Mouse (Mus musculus) neural tube, embryonic 15.5 days (tissue): ENCODE results near the gene Hoxc11. TPM values are rescaled to one million over a fixed set of nuclear protein-coding genes. Genes with fewer than 3 reads are reported as not detected.

Source experiments
- ATAC-seq: fragments of 200-750 bp; cut with Nextera tagmentation; 2 replicates; pipeline ENCODE4 v1.8.0; 2017; ENCODE audit warnings: mild to moderate bottlenecking, moderate TSS enrichment, moderate library complexity; ENCODE audit not compliant: low FRiP score
- H3K27ac ChIP-seq: fragments of 300-500 bp; sonication (generic); replicated peaks from 2 replicates; pipeline ENCODE4 v1.5.1; 2015; ENCODE audit warnings: mild to moderate bottlenecking, inconsistent platforms
- H3K27me3 ChIP-seq: fragments of 300-500 bp; sonication (generic); replicated peaks from 2 replicates; pipeline ENCODE4 v1.6.1; 2015; ENCODE audit warnings: inconsistent platforms
- H3K36me3 ChIP-seq: fragments of 300-500 bp; sonication (generic); 2 replicates; pipeline ENCODE4 v1.6.1; 2015; ENCODE audit warnings: inconsistent platforms
- H3K4me1 ChIP-seq: fragments of 300-500 bp; sonication (generic); 2 replicates; pipeline ENCODE4 v1.6.1; 2015; ENCODE audit warnings: inconsistent platforms
- H3K4me2 ChIP-seq: fragments of 300-500 bp; sonication (generic); 2 replicates; pipeline ENCODE4 v1.6.1; 2015; ENCODE audit warnings: inconsistent platforms, mild to moderate bottlenecking, moderate library complexity
- H3K4me3 ChIP-seq: fragments of 300-500 bp; sonication (generic); replicated peaks from 2 replicates; pipeline ENCODE4 v1.5.1; 2015; ENCODE audit warnings: mild to moderate bottlenecking, inconsistent platforms
- H3K9ac ChIP-seq: fragments of 300-500 bp; sonication (generic); replicated peaks from 2 replicates; pipeline ENCODE4 v1.6.1; 2015; ENCODE audit warnings: mild to moderate bottlenecking, inconsistent platforms
- H3K9me3 ChIP-seq: fragments of 300-500 bp; sonication (generic); replicated peaks from 2 replicates; pipeline ENCODE4 v1.6.1; 2016; ENCODE audit warnings: inconsistent platforms
- WGBS: fragments of 180-500 bp; shearing (Covaris S2); methylation state at CpG from one replicate; pipeline ENCODE4 v1.1.7; 2015; ENCODE audit warnings: mixed read lengths; 5-methylcytosine and 5-hydroxymethylcytosine counted together
- polyA plus RNA-seq: library from polyadenylated mRNA; unstranded; fragments of >200 nt; fragmentation: Nextera tagmentation; extraction: Ambion mirVana; gene quantifications from 2 replicates; pipeline ENCODE4 v1.2.1, GENCODE M21; 2015

Hoxc11 gene
- polyA plus RNA-seq, 1 experiment from 2014 or later = 2.1 TPM

- ATAC-seq = peak; percentile 5; the same call in 1 of the 2 replicates
- H3K27me3 ChIP-seq = peaks cover 18% of the 10 kb centered on the region; the same call in 1 of the 2 replicates
- no peaks in the 10 kb centered on the region for H3K36me3 ChIP-seq
- H3K4me3 ChIP-seq = peak overlapping the region; percentile 64
- 2% methylated on average over 16 of the region's 16 CpGs for WGBS
- no peaks in the 10 kb centered on the region for H3K9me3 ChIP-seq
- H3K27ac ChIP-seq = peak overlapping the region; percentile 95
- H3K4me2 ChIP-seq = peak overlapping the region; percentile 70
- H3K4me1 ChIP-seq = peaks cover 27% of the 10 kb centered on the region
- H3K9ac ChIP-seq = peak overlapping the region; percentile 93
These were observed 23.3 kb downstream of the Hoxc11 start for GRCm38 (mm10) chr15:102977423-102977974.

GRCm38 (mm10) chr15:102978615-102979515 lies 24.6 kb downstream of the Hoxc11 start:
- H3K9ac ChIP-seq = peak overlapping the region; percentile 93

GRCm38 (mm10) chr15:102979936-102980335 lies 25.7 kb downstream of the Hoxc11 start:
- H3K4me1 ChIP-seq = peaks cover 44% of the 10 kb centered on the region
- H3K9ac ChIP-seq = peak overlapping the region; percentile 93
- no peaks in the 10 kb centered on the region for H3K36me3 ChIP-seq
- 12% methylated on average over 1 of the region's 1 CpGs for WGBS
- H3K27ac ChIP-seq = peak overlapping the region; percentile 95
- peak overlapping the region; percentile 70 for H3K4me2 ChIP-seq
- ATAC-seq = no peak
- no peaks in the 10 kb centered on the region for H3K9me3 ChIP-seq
- peak overlapping the region; percentile 64 for H3K4me3 ChIP-seq
- peaks cover 14% of the 10 kb centered on the region; the same call in 1 of the 2 replicates for H3K27me3 ChIP-seq

More at GRCm38 (mm10) chr15:102978615-102979515, 24.6 kb downstream of the Hoxc11 start:
- Histone ChIP-seq H3K27me3 (peaks cover 14% of the 10 kb centered on the region; the same call in 1 of the 2 replicates), H3K9me3 (no peaks in the 10 kb centered on the region), H3K4me3 (peak overlapping the region; percentile 64), H3K27ac (peak overlapping the region; percentile 95), H3K4me1 (peaks cover 37% of the 10 kb centered on the region), H3K4me2 (peak overlapping the region; percentile 70), H3K36me3 (no peaks in the 10 kb centered on the region)
- ATAC-seq = no peak
- 4% methylated on average over 13 of the region's 13 CpGs for WGBS

- Histone ChIP-seq H3K4me3 (peak overlapping the region; percentile 64), H3K4me2 (peak overlapping the region; percentile 70), H3K27me3 (peaks cover 14% of the 10 kb centered on the region; the same call in 1 of the 2 replicates), H3K4me1 (peaks cover 46% of the 10 kb centered on the region), H3K27ac (peak overlapping the region; percentile 95), H3K9me3 (no peaks in the 10 kb centered on the region), H3K9ac (peak overlapping the region; percentile 93), H3K36me3 (no peaks in the 10 kb centered on the region)
- WGBS = 3% methylated on average over 11 of the region's 11 CpGs
- ATAC-seq = no peak
These were observed 26.1 kb downstream of the Hoxc11 start for GRCm38 (mm10) chr15:102980352-102980751.

- under 1% methylated on average over 14 of the region's 14 CpGs for WGBS
- H3K4me1 ChIP-seq = peaks cover 52% of the 10 kb centered on the region
- H3K9ac ChIP-seq = peak overlapping the region; percentile 93
- ATAC-seq = no peak
- peaks cover 16% of the 10 kb centered on the region; the same call in 1 of the 2 replicates for H3K27me3 ChIP-seq
- peak overlapping the region; percentile 95 for H3K27ac ChIP-seq
- H3K36me3 ChIP-seq = no peaks in the 10 kb centered on the region
- peak overlapping the region; percentile 64 for H3K4me3 ChIP-seq
- peak overlapping the region; percentile 70 for H3K4me2 ChIP-seq
- no peaks in the 10 kb centered on the region for H3K9me3 ChIP-seq
These were observed 26.7 kb downstream of the Hoxc11 start for GRCm38 (mm10) chr15:102980912-102981311.

GRCm38 (mm10) chr15:102981379-102982288 lies 27.4 kb downstream of the Hoxc11 start:
- Histone ChIP-seq H3K27me3 (peaks cover 16% of the 10 kb centered on the region; the same call in 1 of the 2 replicates), H3K4me3 (peak overlapping the region; percentile 64), H3K27ac (peak overlapping the region; percentile 95), H3K36me3 (no peaks in the 10 kb centered on the region), H3K9me3 (no peaks in the 10 kb centered on the region), H3K4me1 (peaks cover 59% of the 10 kb centered on the region), H3K9ac (peak overlapping the region; percentile 93), H3K4me2 (peak overlapping the region; percentile 70)
- WGBS = under 1% methylated on average over 88 of the region's 88 CpGs
- 0 out of 2 replicates have a peak, but pooled peaks have one; percentile 10 for ATAC-seq

- H3K4me2 ChIP-seq = peak overlapping the region; percentile 70
- H3K4me3 ChIP-seq = peak overlapping the region; percentile 64
- WGBS = 3% methylated on average over 12 of the region's 12 CpGs
- no peaks in the 10 kb centered on the region for H3K9me3 ChIP-seq
- peak overlapping the region; percentile 58 for H3K9ac ChIP-seq
- peak overlapping the region; percentile 76 for H3K27ac ChIP-seq
- H3K27me3 ChIP-seq = peaks cover 8% of the 10 kb centered on the region; the same call in 1 of the 2 replicates
- no peak for ATAC-seq
- H3K4me1 ChIP-seq = peaks cover 72% of the 10 kb centered on the region
- no peaks in the 10 kb centered on the region for H3K36me3 ChIP-seq
These were observed 29.5 kb downstream of the Hoxc11 start for GRCm38 (mm10) chr15:102983716-102984115.

DNA sequence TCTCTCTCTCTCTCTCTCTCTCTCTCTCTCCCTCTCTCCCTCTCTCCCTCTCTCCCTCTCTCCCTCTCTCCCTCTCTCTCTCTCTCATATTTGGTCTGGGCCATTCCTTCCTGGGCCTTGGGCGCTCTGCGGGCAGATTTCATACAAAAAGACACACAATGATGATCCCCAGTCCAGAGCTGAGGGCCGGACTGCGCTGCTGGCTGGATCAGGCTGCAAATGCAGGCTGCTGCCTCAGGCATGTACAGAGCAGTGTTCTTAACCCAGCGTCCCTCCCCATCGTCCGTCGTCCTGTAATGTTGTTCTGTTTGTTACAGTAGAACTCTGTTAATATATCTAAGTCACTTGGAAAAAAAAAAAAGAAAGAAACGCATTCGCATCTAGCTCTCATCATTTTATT lies 30.3 kb downstream of the Hoxc11 start:
- Histone ChIP-seq H3K4me2 (peak overlapping the region; percentile 70), H3K9ac (peak overlapping the region; percentile 58), H3K4me3 (peak overlapping the region; percentile 64), H3K4me1 (peaks cover 76% of the 10 kb centered on the region), H3K36me3 (no peaks in the 10 kb centered on the region), H3K9me3 (no peaks in the 10 kb centered on the region), H3K27me3 (peaks cover 2% of the 10 kb centered on the region; the same call in 1 of the 2 replicates), H3K27ac (peak overlapping the region; percentile 75)
- no peak for ATAC-seq
- WGBS = 3% methylated on average over 10 of the region's 10 CpGs

GRCm38 (mm10) chr15:102984925-102985324 lies 30.7 kb downstream of the Hoxc11 start:
- H3K4me2 ChIP-seq = peak overlapping the region; percentile 70
- peak overlapping the region; percentile 58 for H3K9ac ChIP-seq
- peak overlapping the region; percentile 64 for H3K4me3 ChIP-seq
- WGBS = 10% methylated on average over 3 of the region's 3 CpGs
- peaks cover 2% of the 10 kb centered on the region; the same call in 1 of the 2 replicates for H3K27me3 ChIP-seq
- ATAC-seq = no peak
- peak overlapping the region; percentile 75 for H3K27ac ChIP-seq
- no peaks in the 10 kb centered on the region for H3K36me3 ChIP-seq
- no peaks in the 10 kb centered on the region for H3K9me3 ChIP-seq
- H3K4me1 ChIP-seq = peaks cover 76% of the 10 kb centered on the region

- peak overlapping the region; percentile 19 for H3K4me3 ChIP-seq
- H3K9ac ChIP-seq = peak overlapping the region; percentile 30; the same call in 1 of the 2 replicates
- WGBS = 3% methylated on average over 21 of the region's 21 CpGs
These were observed 33.1 kb downstream of the Hoxc11 start for GRCm38 (mm10) chr15:102987124-102987833.

More at GRCm38 (mm10) chr15:102987124-102987833, 33.1 kb downstream of the Hoxc11 start:
- Histone ChIP-seq H3K36me3 (no peaks in the 10 kb centered on the region), H3K27me3 (peaks cover 2% of the 10 kb centered on the region; the same call in 1 of the 2 replicates), H3K4me1 (peaks cover 91% of the 10 kb centered on the region), H3K27ac (peak overlapping the region; percentile 75), H3K9me3 (no peaks in the 10 kb centered on the region), H3K4me2 (peak overlapping the region; percentile 70)
- ATAC-seq = peak; percentile 32; the same call in 1 of the 2 replicates
